Mouse (Mus musculus) layer of hippocampus, postnatal 25 days (tissue): ENCODE data around the gene Cc2d1b. TPM values are rescaled to one million over a fixed set of nuclear protein-coding genes. Genes with fewer than 3 reads are reported as not detected.

Experiments
- DNase-seq, 2 experiments: peaks; one replicate each; pipeline ENCODE4 v3.0.0; 2022; ENCODE audit warnings: mixed read lengths in 2 of 2, low spot score in 1 of 2; ENCODE audit errors: extremely low spot score in 1 of 2
- total RNA-seq, 2 experiments: library from RNA; stranded (reverse); gene quantifications; 2 replicates each; pipeline ENCODE4 v1.2.3; 2021

Cc2d1b gene
- 10 to 100 TPM; 24.2 to 35.8 TPM for total RNA-seq

GRCm38 (mm10) chr4:108619587-108620341 is at the start of gene Cc2d1b:
Cc2d1b (plus strand) TSS chr4:108619940.
- DNase-seq: peak; percentile 76 to 88

GRCm38 (mm10) chr4:108572644-108573043 is 47.1 kb upstream of the Cc2d1b start:
- no peak for DNase-seq

DNA sequence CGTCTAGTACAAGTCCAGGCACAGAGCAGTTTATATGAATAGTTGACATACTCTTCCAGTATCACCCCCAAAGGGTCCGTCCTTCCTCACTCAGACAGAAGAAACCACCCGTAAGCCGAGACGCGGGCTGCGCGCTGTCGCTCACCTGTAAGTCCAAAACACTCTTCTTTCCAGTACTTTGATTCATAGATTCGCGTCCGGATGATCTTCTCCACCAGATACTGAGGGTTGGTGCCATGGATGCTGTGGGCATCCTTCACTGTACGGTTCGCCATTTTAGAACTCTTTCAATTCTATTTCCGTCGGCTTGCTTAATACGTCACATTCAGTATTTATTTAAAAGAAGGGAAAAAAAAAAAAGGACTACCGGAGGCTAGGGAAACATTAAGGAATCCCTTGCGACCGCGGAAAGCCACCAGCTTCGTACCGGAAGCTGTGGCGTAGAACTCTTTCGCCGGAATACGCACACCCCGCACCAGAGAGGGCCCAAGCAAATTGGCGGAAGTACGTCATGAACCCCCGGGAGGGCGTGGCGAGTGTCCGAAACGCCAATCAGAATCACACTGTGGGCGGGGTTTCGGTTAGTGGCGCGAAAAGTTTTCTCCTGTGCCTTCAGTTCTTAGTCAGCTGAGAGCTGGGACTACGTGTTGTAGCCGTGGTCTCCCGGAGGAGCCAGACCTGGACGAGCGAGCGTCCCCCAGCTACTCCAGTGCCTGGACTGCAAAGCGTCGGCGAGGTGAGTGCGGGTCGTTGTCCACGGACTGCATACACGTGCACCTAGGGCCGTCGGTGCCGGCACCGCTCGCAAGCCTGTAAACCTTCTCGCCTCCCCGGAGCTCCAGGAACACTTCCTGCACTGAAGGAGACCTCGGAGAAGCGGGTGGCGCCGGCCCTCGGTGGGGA is 40.6 kb upstream of the Cc2d1b start, which contains the start of the genes Prpf38a and Orc1:
Gene Prpf38a (minus strand): TSS at position 497 of the 903 bp plus-strand sequence.
Gene Orc1 (plus strand): TSS at position 584 of the 903 bp plus-strand sequence.
- DNase-seq: peak; percentile 93 to 95

- DNase-seq: no peak
Measured at GRCm38 (mm10) chr4:108579743-108580411, 39.9 kb upstream of the Cc2d1b start.

DNA sequence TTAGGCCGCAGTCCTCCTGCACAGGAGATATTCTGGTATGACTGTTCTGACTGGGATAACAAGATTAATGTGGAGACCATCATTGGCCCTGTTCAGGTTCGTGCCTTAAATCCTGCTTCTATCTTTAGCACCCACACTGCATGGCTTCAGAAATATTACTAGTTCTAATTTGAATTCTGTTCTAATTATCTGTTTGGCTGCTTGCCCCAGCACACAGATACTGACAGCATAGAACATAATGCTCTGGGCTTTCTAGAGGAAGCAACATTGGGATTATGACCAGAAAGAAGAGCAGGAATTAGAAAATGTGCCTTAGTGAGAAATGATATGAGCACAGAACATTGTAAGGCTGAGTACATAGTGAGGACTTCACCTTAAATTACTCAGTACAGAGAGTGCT is 26.4 kb upstream of the Cc2d1b start:
- DNase-seq: no peak

- DNase-seq: no peak
Measured at GRCm38 (mm10) chr4:108595785-108596184, 24.0 kb upstream of the Cc2d1b start.

DNA sequence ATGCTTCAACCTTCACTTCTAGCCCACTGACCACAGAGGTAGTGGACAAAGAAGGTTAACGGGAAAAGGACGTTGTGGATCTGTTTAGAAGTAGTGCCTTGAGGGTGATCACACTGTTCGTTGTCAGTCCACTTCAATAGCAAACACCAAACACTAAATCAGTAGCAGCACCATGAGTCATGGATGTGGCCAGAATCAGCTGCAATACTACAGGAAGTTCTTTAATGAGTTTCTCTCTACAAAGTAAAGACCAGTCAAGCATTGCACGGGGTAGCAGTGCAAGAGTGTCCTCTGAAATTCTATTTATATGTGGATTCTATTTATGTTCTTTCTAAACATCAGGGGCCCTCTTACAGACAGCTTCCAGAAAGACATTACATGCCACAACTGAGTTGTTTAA is 21.4 kb upstream of the Cc2d1b start:
- no peak for DNase-seq

GRCm38 (mm10) chr4:108601870-108602269 is 17.9 kb upstream of the Cc2d1b start:
- DNase-seq: no peak

- no peak for DNase-seq
Measured at GRCm38 (mm10) chr4:108608651-108609050, 11.1 kb upstream of the Cc2d1b start.

GRCm38 (mm10) chr4:108610935-108611334 is 8.8 kb upstream of the Cc2d1b start:
- no peak for DNase-seq

- no peak for DNase-seq
Measured at GRCm38 (mm10) chr4:108618586-108618985, 1.2 kb upstream of the Cc2d1b start.

DNA sequence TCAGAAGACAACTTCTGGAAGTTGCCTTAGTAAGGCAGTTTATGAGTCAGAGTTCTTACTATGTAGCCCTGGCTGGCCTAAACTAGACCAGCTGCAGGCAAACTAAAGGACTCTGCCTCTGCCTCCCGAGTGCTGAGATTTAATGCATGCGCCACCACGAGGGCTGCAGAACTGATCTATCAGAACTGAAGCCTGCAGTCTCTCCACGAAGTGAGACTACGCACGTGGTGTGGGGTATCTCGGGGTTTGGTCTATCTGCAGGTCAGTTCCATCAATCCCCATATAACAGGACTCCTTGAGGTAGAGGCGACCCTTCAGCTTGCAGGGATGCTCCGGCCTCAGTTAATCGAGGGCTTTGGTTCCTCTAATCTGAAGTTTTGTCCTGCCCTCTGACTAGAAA is 575 bp upstream of the Cc2d1b start:
- peak in 1 of 2 experiments; percentile 16 for DNase-seq

DNA sequence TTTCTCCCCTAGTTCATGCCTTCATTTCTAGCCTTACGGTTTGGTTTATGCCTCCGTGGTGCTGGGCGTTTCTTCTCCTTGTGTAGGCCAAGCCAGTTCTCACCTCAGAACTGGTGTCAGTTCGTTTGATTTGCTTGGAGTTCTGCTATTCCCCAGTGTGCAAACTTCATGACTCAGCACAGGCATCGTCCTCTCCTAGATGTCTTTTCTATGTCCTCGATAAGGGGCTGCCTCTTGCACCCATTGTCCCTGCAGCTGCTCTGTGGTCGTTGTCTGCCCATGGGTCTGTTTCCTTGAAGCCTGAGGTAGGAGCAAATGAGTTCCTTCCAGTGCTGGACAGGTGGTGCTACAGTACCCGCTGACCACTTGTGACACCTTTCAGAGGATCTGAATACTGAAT is 796 bp downstream of the Cc2d1b start:
- no peak for DNase-seq

GRCm38 (mm10) chr4:108621504-108621903 is 1.8 kb downstream of the Cc2d1b start:
- no peak for DNase-seq

- DNase-seq: no peak
Measured at GRCm38 (mm10) chr4:108627066-108627465, 7.3 kb downstream of the Cc2d1b start.

- no peak for DNase-seq
Measured at GRCm38 (mm10) chr4:108629363-108629880, 9.7 kb downstream of the Cc2d1b start.

DNA sequence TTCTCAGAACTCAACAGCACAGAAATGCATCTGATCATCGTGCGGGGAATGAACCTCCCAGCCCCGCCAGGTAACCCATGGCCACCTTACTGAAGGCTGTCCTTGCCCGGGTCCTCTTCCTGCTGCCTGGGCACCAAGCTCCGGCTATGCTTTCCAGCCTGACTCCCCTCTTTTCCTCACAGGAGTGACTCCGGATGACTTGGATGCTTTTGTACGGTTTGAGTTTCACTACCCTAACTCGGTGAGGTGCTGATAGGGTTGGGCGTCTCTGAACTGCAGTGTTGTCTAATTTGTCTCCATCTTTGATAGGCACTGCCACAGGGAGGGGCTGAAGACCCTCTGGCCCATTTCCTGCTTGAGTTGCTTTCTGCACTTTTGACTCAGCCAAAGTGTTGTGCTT is 10.4 kb downstream of the Cc2d1b start:
- DNase-seq: no peak

DNA sequence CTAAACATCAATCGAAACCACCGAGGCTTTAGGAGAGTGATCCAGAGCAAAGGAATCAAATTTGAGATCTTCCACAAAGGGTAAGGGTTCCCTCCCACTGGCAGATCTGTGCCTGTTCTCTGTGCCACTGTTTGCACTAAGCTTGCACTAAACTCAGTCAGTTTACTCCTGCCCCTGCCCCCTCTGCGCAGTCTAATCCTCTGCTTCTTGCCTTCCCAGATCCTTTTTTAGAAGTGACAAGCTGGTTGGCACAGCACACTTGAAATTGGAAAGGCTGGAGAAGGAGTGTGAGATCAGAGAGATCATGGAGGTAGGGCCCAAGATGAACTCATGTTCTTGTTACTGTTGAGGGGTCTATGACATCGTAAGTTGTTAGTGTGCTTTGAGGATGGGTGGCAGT is 11.9 kb downstream of the Cc2d1b start:
- DNase-seq: no peak

DNA sequence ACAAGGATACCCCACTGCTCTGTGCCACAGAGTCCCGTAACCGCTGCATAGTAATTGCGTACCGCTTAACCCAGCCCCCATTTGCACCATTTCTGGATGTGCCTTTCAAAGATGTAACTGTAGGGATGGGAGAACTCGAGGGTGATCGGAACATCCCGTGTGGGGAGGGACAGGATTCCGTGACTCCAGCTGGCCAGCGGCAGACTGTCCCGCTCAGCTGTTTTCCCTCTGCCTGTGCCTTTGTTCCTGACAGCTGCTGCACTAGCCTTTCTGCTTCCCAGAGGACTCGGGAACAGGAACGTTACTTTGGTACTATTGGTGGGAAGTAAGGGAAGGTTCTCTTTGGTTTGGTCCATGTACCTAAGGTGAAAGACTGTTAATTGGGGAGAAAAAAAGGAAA is 14.0 kb downstream of the Cc2d1b start:
- DNase-seq: no peak

GRCm38 (mm10) chr4:108634696-108635095 is 15.0 kb downstream of the Cc2d1b start:
- no peak for DNase-seq

DNA sequence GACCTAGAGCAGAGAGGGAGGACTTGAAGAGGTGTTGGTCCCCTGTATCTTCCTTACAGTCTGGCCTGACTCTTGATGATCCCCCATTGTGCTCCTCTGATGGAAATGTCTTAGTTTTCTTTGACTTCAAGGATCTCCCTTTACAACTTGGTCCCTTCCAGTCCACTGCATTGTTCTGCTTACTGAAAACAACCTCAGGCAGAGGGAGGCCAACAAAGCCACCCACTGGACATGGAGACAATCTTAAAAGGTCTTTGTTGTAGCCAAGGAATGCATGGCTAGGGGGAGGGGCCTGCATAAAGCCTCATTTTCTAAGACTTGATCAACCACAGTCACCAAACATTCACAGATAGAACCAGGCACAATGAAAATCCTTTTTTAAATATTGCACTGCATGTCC is 15.4 kb downstream of the Cc2d1b start:
- no peak for DNase-seq
